Mouse (Mus musculus): Measurements from ENCODE around the gene Otx1. TPM values are rescaled to one million over a fixed set of nuclear protein-coding genes. Genes with fewer than 3 reads are reported as not detected.

Otx1 gene
- total RNA-seq, 2 experiments from 2014 or later, result not detected

DNA sequence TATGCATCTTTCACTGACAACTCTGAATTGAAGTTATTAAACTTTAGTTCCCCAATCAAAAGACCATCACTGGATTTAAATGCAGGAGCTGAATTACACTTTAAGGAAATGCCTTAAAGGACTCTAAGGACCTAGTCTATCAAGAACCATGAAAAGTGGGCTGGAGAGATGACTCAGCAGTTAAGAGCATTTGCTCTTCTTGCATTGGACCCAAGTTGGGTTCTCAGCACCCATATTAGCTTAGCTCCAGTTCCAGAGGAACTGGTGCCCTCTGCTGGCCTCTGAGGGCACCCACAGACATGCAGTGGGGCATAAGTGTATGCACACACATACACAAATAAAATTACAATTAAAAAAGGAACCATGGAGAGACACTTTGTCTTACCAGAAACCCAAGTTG lies 52.6 kb downstream of the Otx1 start:
- DNase-seq (ENCODE audit: low spot score in 2 of 2), result no peak
